Mouse (Mus musculus) intestine, embryonic 14.5 days (tissue): Measurements from ENCODE around the gene Sgpp1. TPM values are rescaled to one million over a fixed set of nuclear protein-coding genes. Genes with fewer than 3 reads are reported as not detected.

Source experiments
- ATAC-seq: fragments of 200-750 bp; cut with Nextera tagmentation; replicated peaks from 2 replicates; pipeline ENCODE4 v1.8.0; 2017; ENCODE audit warnings: low read depth, moderate number of reproducible peaks, moderate TSS enrichment, moderate library complexity; ENCODE audit not compliant: low FRiP score, low TSS enrichment
- DNase-seq: peaks from one replicate; pipeline ENCODE4 v3.0.0-alpha.2; 2018; ENCODE audit warnings: low spot score
- H3K27ac ChIP-seq: fragments of 300-500 bp; sonication (generic); 2 replicates; pipeline ENCODE4 v1.5.1; 2014; ENCODE audit warnings: low read depth, mild to moderate bottlenecking, control low read depth
- H3K27me3 ChIP-seq: fragments of 300-500 bp; sonication (generic); replicated peaks from 2 replicates; pipeline ENCODE4 v1.6.1; 2014; ENCODE audit warnings: low read length, control low read depth; ENCODE audit not compliant: control insufficient read depth, insufficient read depth
- H3K36me3 ChIP-seq: fragments of 300-500 bp; sonication (generic); 2 replicates; pipeline ENCODE4 v1.6.1; 2014; ENCODE audit warnings: low read length, control low read depth; ENCODE audit not compliant: control insufficient read depth, insufficient read depth
- H3K4me1 ChIP-seq: fragments of 300-500 bp; sonication (generic); replicated peaks from 2 replicates; pipeline ENCODE4 v1.6.1; 2014; ENCODE audit warnings: low read length, control low read depth, mixed read lengths; ENCODE audit not compliant: control insufficient read depth, insufficient read depth
- H3K4me2 ChIP-seq: fragments of 300-500 bp; sonication (generic); 2 replicates; pipeline ENCODE4 v1.6.1; 2014; ENCODE audit warnings: low read length
- H3K4me3 ChIP-seq: fragments of 300-500 bp; sonication (generic); 2 replicates; pipeline ENCODE4 v1.5.1; 2014; ENCODE audit warnings: low read depth, low read length, control low read depth, mixed read lengths
- H3K9ac ChIP-seq: fragments of 300-500 bp; sonication (generic); 2 replicates; pipeline ENCODE4 v1.6.1; 2014; ENCODE audit warnings: mild to moderate bottlenecking, low read length
- H3K9me3 ChIP-seq: fragments of 300-500 bp; sonication (generic); 2 replicates; pipeline ENCODE4 v1.6.1; 2016; ENCODE audit warnings: low read length, control low read depth; ENCODE audit not compliant: control insufficient read depth
- WGBS: fragments of 180-500 bp; shearing (Covaris S2); extraction: QIAGEN DNeasy Blood & Tissue Kit; methylation state at CpG from one replicate; pipeline ENCODE4 v1.1.7; 2014; 5-methylcytosine and 5-hydroxymethylcytosine counted together
- polyA plus RNA-seq: library from polyadenylated mRNA; unstranded; fragments of >200 nt; fragmentation: Nextera tagmentation; extraction: Ambion mirVana; gene quantifications from 2 replicates; pipeline ENCODE4 v1.2.1, GENCODE M21; 2014

Sgpp1 gene
- polyA plus RNA-seq, 1 experiment from 2014 or later: 15.4 TPM

DNA sequence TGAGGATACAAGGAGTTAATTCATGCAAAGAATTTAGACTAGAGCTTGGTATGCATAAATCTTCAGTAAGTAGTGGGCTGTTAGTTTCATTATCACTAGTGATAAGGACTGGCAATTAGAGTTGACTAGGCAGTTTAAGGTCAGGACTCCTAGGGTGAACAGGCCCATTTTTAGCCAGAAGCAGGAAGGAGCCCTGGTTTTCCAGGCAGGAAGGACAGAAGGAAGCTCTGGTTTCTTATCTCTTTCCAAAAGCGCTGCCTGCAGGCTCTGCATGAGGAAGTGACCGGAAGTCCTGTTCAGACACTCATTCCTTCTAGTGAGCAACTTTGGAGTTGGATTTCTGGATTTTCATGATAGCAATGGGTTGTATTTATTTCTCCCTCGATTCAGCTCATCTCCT, 30.2 kb upstream of the Sgpp1 start:
- Histone ChIP-seq H3K4me3 (no peak overlapping the region), H3K9me3 (no peaks in the 10 kb centered on the region), H3K4me1 (peaks cover 10% of the 10 kb centered on the region; the same call in 1 of the 2 replicates), H3K27ac (no peak overlapping the region), H3K4me2 (no peak overlapping the region), H3K27me3 (no peaks in the 10 kb centered on the region), H3K9ac (no peak overlapping the region), H3K36me3 (no peaks in the 10 kb centered on the region)
- WGBS: 56% methylated on average over 3 of the region's 3 CpGs
- no peak for DNase-seq
- ATAC-seq: no peak

- ATAC-seq: no peak
- Histone ChIP-seq H3K27me3 (no peaks in the 10 kb centered on the region), H3K9me3 (no peaks in the 10 kb centered on the region), H3K27ac (no peak overlapping the region), H3K4me3 (no peak overlapping the region), H3K36me3 (no peaks in the 10 kb centered on the region), H3K4me1 (peaks cover 7% of the 10 kb centered on the region; the same call in 1 of the 2 replicates), H3K9ac (no peak overlapping the region), H3K4me2 (no peak overlapping the region)
- WGBS: 92% methylated on average over 2 of the region's 2 CpGs
- DNase-seq: no peak
Observed at GRCm38 (mm10) chr12:75756387-75756786, 20.9 kb upstream of the Sgpp1 start.

DNA sequence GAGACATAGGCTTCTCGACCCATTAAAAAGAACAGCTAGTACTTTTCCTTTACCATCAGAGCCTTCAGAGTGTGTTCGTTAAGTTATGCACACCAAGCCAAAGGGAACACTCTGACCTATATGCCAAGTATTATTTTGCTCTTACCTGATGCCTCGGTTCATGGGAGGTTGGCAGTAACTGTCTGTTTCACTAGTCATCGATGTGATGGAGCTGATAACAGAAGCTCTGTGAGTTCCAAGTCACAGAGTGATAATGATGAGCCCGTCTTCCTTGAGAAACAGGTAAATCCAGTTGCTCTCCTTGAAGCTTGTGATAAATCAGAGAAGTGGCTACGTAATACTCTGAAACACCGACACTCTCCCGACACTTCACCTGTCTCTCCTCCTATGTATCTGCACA, 18.2 kb upstream of the Sgpp1 start:
- Histone ChIP-seq H3K27ac (no peak overlapping the region), H3K36me3 (no peaks in the 10 kb centered on the region), H3K4me3 (no peak overlapping the region), H3K9me3 (no peaks in the 10 kb centered on the region), H3K27me3 (no peaks in the 10 kb centered on the region), H3K9ac (no peak overlapping the region), H3K4me1 (peaks cover under 1% of the 10 kb centered on the region; the same call in 1 of the 2 replicates), H3K4me2 (no peak overlapping the region)
- DNase-seq (no peak), ATAC-seq (no peak)
- WGBS: 77% methylated on average over 8 of the region's 8 CpGs

DNA sequence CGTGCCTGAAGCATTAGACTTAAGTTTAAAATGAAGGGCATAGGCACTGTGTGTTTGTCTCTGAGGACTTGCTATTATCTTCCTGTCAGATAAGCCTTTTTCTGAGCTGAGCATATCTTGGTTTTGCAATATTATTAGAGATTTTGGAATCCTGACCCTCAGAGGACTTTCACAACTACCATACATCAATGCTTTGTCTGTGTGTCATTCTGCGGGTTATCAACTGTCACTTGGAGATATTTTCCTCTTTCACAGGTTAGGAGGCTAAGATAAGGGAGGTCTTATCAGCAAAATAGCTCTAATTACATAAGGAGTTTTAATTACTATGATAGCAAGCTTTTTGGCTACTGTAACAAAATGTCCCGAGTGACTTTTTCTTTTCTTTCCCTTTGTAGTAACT, 16.5 kb upstream of the Sgpp1 start:
- WGBS: 76% methylated on average over 3 of the region's 3 CpGs
- no peaks in the 10 kb centered on the region for H3K9me3 ChIP-seq
- DNase-seq (no peak), ATAC-seq (no peak)
- no peak overlapping the region for H3K27ac ChIP-seq
- H3K4me1 ChIP-seq: no peaks in the 10 kb centered on the region
- no peaks in the 10 kb centered on the region for H3K36me3 ChIP-seq
- no peaks in the 10 kb centered on the region for H3K27me3 ChIP-seq
- no peak overlapping the region for H3K4me3 ChIP-seq
- H3K4me2 ChIP-seq: no peak overlapping the region
- no peak overlapping the region for H3K9ac ChIP-seq

DNA sequence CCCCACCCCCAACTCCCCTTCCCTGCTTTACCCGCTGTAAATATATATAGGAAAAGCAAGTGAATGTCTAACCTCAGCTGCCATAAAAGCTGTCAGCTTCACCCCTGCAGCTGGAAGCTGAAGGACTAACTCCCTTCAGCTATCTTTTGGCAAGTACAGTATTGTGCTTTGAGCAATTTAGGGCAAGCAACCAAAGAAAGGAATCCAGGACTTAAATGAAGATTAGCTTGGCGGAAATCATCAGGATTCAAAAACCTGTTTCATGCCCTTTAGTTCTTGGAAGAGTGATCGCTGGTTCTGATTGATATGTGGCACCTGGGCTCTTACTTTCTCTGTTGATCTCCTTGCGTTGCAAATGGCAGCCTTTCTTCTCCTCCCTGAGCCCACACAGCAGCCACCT, 13.0 kb upstream of the Sgpp1 start:
- no peak overlapping the region for H3K9ac ChIP-seq

DNA sequence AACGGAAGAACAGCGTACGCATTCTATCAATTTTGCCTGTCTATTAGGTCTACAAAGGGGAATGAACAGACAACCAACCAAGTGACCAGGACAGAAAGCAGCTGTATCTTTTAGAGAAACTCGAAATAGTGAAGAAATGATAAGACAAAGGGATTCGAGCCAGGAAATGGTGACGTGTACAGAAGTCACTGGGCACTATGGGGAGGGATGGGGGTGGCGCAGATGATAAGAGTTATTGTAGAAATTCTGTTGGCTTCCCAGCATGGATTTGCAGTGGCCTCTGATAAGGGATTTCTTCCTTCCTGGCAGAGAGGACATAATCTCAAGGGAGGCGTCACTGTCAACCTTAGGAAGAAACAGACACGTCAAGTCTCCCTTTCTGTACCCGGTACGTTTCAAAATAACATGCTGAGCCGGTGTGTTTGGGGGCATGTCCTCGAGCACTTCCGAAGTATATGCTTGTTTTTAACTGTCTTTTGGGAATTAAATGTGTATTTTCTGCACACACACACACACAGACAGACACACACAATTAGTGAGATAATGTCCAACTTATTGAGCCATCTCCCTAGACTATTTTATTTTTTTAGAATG, 10.3 kb upstream of the Sgpp1 start:
- H3K9ac ChIP-seq: no peak overlapping the region
- no peaks in the 10 kb centered on the region for H3K27me3 ChIP-seq
- H3K4me2 ChIP-seq: no peak overlapping the region
- ATAC-seq (no peak), DNase-seq (no peak)
- no peaks in the 10 kb centered on the region for H3K9me3 ChIP-seq
- no peaks in the 10 kb centered on the region for H3K4me1 ChIP-seq
- H3K4me3 ChIP-seq: no peak overlapping the region
- 71% methylated on average over 14 of the region's 14 CpGs for WGBS
- no peaks in the 10 kb centered on the region for H3K36me3 ChIP-seq
- H3K27ac ChIP-seq: no peak overlapping the region

More for the DNA sequence above, 13.0 kb upstream of the Sgpp1 start:
- 63% methylated on average over 4 of the region's 4 CpGs for WGBS
- Histone ChIP-seq H3K9me3 (no peaks in the 10 kb centered on the region), H3K4me1 (no peaks in the 10 kb centered on the region), H3K4me2 (no peak overlapping the region), H3K36me3 (no peaks in the 10 kb centered on the region), H3K4me3 (no peak overlapping the region), H3K27me3 (no peaks in the 10 kb centered on the region), H3K27ac (no peak overlapping the region)
- DNase-seq (no peak), ATAC-seq (no peak)

DNA sequence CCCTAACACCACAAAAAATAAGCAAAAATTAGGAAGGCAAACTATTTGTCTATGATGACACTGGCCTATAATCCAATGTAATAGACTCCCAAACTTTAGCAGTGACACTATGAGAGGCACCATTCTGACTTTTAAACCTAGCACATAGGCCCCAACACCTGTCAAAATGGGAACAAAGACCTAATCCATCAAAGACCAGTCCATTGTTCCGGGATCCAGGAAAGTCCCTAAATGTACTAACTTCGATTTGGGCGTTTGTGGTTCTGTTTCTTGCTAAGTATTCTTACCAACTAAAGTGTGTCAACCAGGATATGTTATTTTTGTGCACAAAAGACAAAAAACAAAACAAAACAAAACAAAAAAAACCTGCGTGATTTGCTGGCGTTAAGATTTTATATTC, 6.6 kb upstream of the Sgpp1 start:
- DNase-seq (no peak), ATAC-seq (no peak)
- no peaks in the 10 kb centered on the region for H3K4me1 ChIP-seq
- WGBS: 87% methylated on average over 5 of the region's 5 CpGs
- no peak overlapping the region for H3K4me2 ChIP-seq
- no peak overlapping the region for H3K4me3 ChIP-seq
- no peak overlapping the region for H3K9ac ChIP-seq
- no peaks in the 10 kb centered on the region for H3K27me3 ChIP-seq
- no peak overlapping the region for H3K27ac ChIP-seq
- H3K9me3 ChIP-seq: no peaks in the 10 kb centered on the region
- H3K36me3 ChIP-seq: no peaks in the 10 kb centered on the region

- H3K27ac ChIP-seq: no peak overlapping the region
- WGBS: 82% methylated on average over 2 of the region's 2 CpGs
- DNase-seq (no peak), ATAC-seq (no peak)
- no peak overlapping the region for H3K4me2 ChIP-seq
- no peaks in the 10 kb centered on the region for H3K27me3 ChIP-seq
- H3K9ac ChIP-seq: no peak overlapping the region
- no peaks in the 10 kb centered on the region for H3K36me3 ChIP-seq
- H3K9me3 ChIP-seq: no peaks in the 10 kb centered on the region
- H3K4me1 ChIP-seq: no peaks in the 10 kb centered on the region
- no peak overlapping the region for H3K4me3 ChIP-seq
Observed at GRCm38 (mm10) chr12:75741273-75741672, 5.7 kb upstream of the Sgpp1 start.

- Histone ChIP-seq H3K4me2 (no peak overlapping the region), H3K27ac (no peak overlapping the region), H3K27me3 (no peaks in the 10 kb centered on the region), H3K36me3 (no peaks in the 10 kb centered on the region), H3K9me3 (no peaks in the 10 kb centered on the region), H3K4me1 (no peaks in the 10 kb centered on the region), H3K9ac (no peak overlapping the region), H3K4me3 (no peak overlapping the region)
- DNase-seq (no peak), ATAC-seq (no peak)
- WGBS: 76% methylated on average over 1 of the region's 1 CpGs
Observed at GRCm38 (mm10) chr12:75740451-75740850, 4.9 kb upstream of the Sgpp1 start.
